Mouse (Mus musculus) forebrain, embryonic 16.5 days (tissue): ENCODE results near the gene Fat3. TPM values are rescaled to one million over a fixed set of nuclear protein-coding genes. Genes with fewer than 3 reads are reported as not detected.

Experiments
- ATAC-seq: fragments of 200-750 bp; cut with Nextera tagmentation; 2 replicates; pipeline ENCODE4 v1.8.0; 2017; ENCODE audit warnings: mild to moderate bottlenecking, moderate library complexity
- H3K27ac ChIP-seq: fragments of 300-500 bp; sonication (generic); 2 replicates; pipeline ENCODE4 v1.5.1; 2014; ENCODE audit warnings: low read length, control low read depth
- H3K27me3 ChIP-seq: fragments of 300-500 bp; sonication (generic); replicated peaks from 2 replicates; pipeline ENCODE4 v1.6.1; 2014; ENCODE audit warnings: low read length; ENCODE audit not compliant: control insufficient read depth, insufficient read depth
- H3K36me3 ChIP-seq: fragments of 300-500 bp; sonication (generic); 2 replicates; pipeline ENCODE4 v1.6.1; 2014; ENCODE audit not compliant: control insufficient read depth, insufficient read depth
- H3K4me1 ChIP-seq: fragments of 300-500 bp; sonication (generic); replicated peaks from 2 replicates; pipeline ENCODE4 v1.6.1; 2014; ENCODE audit warnings: low read length; ENCODE audit not compliant: control insufficient read depth, insufficient read depth
- H3K4me2 ChIP-seq: fragments of 300-500 bp; sonication (generic); 2 replicates; pipeline ENCODE4 v1.6.1; 2014; ENCODE audit warnings: mild to moderate bottlenecking, low read length, control low read depth
- H3K4me3 ChIP-seq: fragments of 300-500 bp; sonication (generic); replicated peaks from 2 replicates; pipeline ENCODE4 v1.5.1; 2014; ENCODE audit warnings: mild to moderate bottlenecking, low read length, control low read depth
- H3K9ac ChIP-seq: fragments of 300-500 bp; sonication (generic); replicated peaks from 2 replicates; pipeline ENCODE4 v1.6.1; 2014; ENCODE audit warnings: low read depth, low read length, control low read depth
- H3K9me3 ChIP-seq: fragments of 300-500 bp; sonication (generic); 2 replicates; pipeline ENCODE4 v1.6.1; 2016; ENCODE audit warnings: low read length; ENCODE audit not compliant: control insufficient read depth
- WGBS: fragments of 180-500 bp; shearing (Covaris S2); extraction: QIAGEN DNeasy Blood & Tissue Kit; methylation state at CpG from one replicate; pipeline ENCODE4 v1.1.7; 2014; 5-methylcytosine and 5-hydroxymethylcytosine counted together
- polyA plus RNA-seq: library from polyadenylated mRNA; unstranded; fragments of >200 nt; fragmentation: Nextera tagmentation; extraction: Ambion mirVana; gene quantifications from 2 replicates; pipeline ENCODE4 v1.2.1, GENCODE M21; 2015

Gene Fat3
- polyA plus RNA-seq, 1 experiment from 2014 or later: 12.8 TPM

GRCm38 (mm10) chr9:16153580-16153930 is 347.5 kb downstream of the Fat3 start:
- Histone ChIP-seq H3K27ac (no peak overlapping the region), H3K36me3 (no peaks in the 10 kb centered on the region), H3K9ac (no peak overlapping the region), H3K4me1 (no peaks in the 10 kb centered on the region), H3K4me2 (no peak overlapping the region), H3K4me3 (no peak overlapping the region), H3K9me3 (no peaks in the 10 kb centered on the region), H3K27me3 (no peaks in the 10 kb centered on the region)
- no peak for ATAC-seq
- 60% methylated on average over 3 of the region's 3 CpGs for WGBS

GRCm38 (mm10) chr9:16152756-16153579 is 348.1 kb downstream of the Fat3 start:
- no peaks in the 10 kb centered on the region for H3K36me3 ChIP-seq
- ATAC-seq: no peak
- no peak overlapping the region for H3K27ac ChIP-seq
- H3K4me1 ChIP-seq: no peaks in the 10 kb centered on the region
- WGBS: 58% methylated on average over 4 of the region's 4 CpGs
- no peaks in the 10 kb centered on the region for H3K9me3 ChIP-seq
- no peak overlapping the region for H3K4me2 ChIP-seq
- H3K4me3 ChIP-seq: no peak overlapping the region
- H3K27me3 ChIP-seq: no peaks in the 10 kb centered on the region
- no peak overlapping the region for H3K9ac ChIP-seq

GRCm38 (mm10) chr9:16150046-16150445 is 351.0 kb downstream of the Fat3 start:
- Histone ChIP-seq H3K27ac (no peak overlapping the region), H3K27me3 (no peaks in the 10 kb centered on the region), H3K9ac (no peak overlapping the region), H3K4me2 (no peak overlapping the region), H3K36me3 (no peaks in the 10 kb centered on the region), H3K4me3 (no peak overlapping the region), H3K4me1 (no peaks in the 10 kb centered on the region), H3K9me3 (no peaks in the 10 kb centered on the region)
- no peak for ATAC-seq

DNA sequence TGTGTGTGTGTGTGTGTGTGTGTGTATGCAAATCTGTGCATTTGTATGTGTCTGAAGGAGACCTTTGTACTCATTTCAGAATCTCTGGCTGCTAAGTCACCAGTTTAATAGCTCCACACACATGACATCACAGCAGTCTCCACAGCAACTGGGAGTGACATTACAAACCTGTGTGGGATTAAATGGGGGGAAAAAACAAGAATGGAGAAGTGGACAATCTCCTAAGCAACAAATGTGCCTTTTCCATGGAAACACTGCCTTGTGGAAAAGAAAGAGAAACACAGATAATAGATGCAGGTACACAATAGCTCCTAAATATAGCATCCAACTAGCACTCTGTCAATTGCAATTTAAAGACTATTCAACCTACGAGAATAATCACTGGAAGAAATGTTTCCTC is 353.4 kb downstream of the Fat3 start:
- Histone ChIP-seq H3K9ac (no peak overlapping the region), H3K9me3 (no peaks in the 10 kb centered on the region), H3K4me2 (no peak overlapping the region), H3K27ac (no peak overlapping the region), H3K36me3 (no peaks in the 10 kb centered on the region), H3K27me3 (no peaks in the 10 kb centered on the region), H3K4me1 (no peaks in the 10 kb centered on the region), H3K4me3 (no peak overlapping the region)
- peak; percentile 67 for ATAC-seq
- WGBS: 10% methylated on average over 1 of the region's 1 CpGs

- no peaks in the 10 kb centered on the region for H3K4me1 ChIP-seq
- H3K27ac ChIP-seq: no peak overlapping the region
- no peaks in the 10 kb centered on the region for H3K27me3 ChIP-seq
- 49% methylated on average over 3 of the region's 3 CpGs for WGBS
- no peak overlapping the region for H3K9ac ChIP-seq
- H3K9me3 ChIP-seq: no peaks in the 10 kb centered on the region
- H3K4me3 ChIP-seq: no peak overlapping the region
- no peak overlapping the region for H3K4me2 ChIP-seq
- no peaks in the 10 kb centered on the region for H3K36me3 ChIP-seq
- ATAC-seq: peak; percentile 63; the same call in 1 of the 2 replicates
Observed at GRCm38 (mm10) chr9:16144684-16145083, 356.4 kb downstream of the Fat3 start.

DNA sequence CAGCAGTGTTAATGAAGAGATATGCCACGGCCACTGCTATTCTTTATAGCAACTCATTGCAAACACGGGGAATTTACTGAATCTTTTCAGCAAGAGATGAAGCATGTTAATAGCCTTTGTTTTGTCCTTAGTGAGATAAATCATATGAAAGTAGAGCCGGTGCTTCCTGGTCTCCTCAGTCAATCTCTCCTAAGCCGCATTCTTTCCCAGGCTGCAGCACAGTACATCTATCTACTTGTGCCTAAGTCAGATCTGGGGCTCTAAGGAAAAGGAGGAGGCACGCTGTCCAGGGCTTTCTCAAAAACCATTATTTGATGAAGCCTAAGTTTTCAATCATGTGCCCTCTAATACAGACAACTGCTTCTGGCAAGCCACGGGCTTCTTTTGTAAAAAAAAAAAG is 361.8 kb downstream of the Fat3 start:
- Histone ChIP-seq H3K4me3 (no peak overlapping the region), H3K4me1 (no peaks in the 10 kb centered on the region), H3K36me3 (no peaks in the 10 kb centered on the region), H3K27me3 (no peaks in the 10 kb centered on the region), H3K4me2 (no peak overlapping the region), H3K9me3 (no peaks in the 10 kb centered on the region), H3K27ac (no peak overlapping the region), H3K9ac (no peak overlapping the region)
- WGBS: 49% methylated on average over 6 of the region's 6 CpGs
- no peak for ATAC-seq

DNA sequence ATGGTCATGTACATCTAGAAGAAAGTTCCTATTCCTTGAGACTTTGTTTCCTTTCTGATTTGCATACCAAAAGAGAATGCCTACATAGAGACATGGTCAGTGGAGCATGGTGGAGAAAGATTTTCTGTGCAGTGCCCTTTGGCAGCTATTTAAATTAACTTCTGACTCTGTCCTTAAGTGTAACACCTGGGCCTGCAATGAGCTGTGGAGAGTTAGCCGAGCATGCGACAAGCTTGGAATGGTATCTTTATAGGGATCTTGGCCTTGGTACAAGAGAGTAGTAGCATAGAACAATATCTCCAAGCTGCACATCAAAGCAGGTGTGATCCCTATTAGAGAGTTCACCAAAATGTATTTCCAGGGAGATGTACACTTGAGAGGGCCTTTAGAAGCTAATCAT is 368.0 kb downstream of the Fat3 start:
- H3K4me3 ChIP-seq: no peak overlapping the region
- WGBS: 76% methylated on average over 2 of the region's 2 CpGs
- no peak; the same call in 1 of the 2 replicates for ATAC-seq
- H3K4me1 ChIP-seq: peaks cover 6% of the 10 kb centered on the region; the same call in 1 of the 2 replicates
- H3K27ac ChIP-seq: no peak overlapping the region
- no peak overlapping the region for H3K4me2 ChIP-seq
- H3K27me3 ChIP-seq: no peaks in the 10 kb centered on the region
- no peak overlapping the region for H3K9ac ChIP-seq
- no peaks in the 10 kb centered on the region for H3K9me3 ChIP-seq
- no peaks in the 10 kb centered on the region for H3K36me3 ChIP-seq

DNA sequence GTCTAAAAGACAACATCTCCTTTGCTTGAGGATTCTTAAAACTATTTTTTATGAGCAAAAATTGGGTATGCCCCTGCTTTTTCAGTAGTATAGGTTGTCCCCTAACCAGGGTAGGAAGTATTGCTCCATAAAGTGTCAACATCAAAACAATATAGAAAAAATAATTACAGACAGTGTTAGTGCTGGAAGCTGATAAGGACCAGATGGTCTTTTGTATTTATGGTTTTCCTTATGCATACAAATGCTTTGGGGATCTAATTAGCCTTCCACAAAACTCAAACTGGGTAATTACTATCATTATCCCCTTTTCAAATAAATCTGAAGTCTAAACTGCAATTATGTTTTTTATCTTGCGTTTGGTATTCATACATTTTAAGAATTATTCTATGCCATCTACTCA is 368.5 kb downstream of the Fat3 start:
- Histone ChIP-seq H3K9me3 (no peaks in the 10 kb centered on the region), H3K36me3 (no peaks in the 10 kb centered on the region), H3K4me3 (no peak overlapping the region), H3K4me1 (peaks cover 6% of the 10 kb centered on the region; the same call in 1 of the 2 replicates), H3K27me3 (no peaks in the 10 kb centered on the region), H3K9ac (no peak overlapping the region), H3K27ac (no peak overlapping the region), H3K4me2 (no peak overlapping the region)
- WGBS: 37% methylated on average over 1 of the region's 1 CpGs
- peak; percentile 74 for ATAC-seq

GRCm38 (mm10) chr9:16121756-16122155 is 379.3 kb downstream of the Fat3 start:
- WGBS: 79% methylated on average over 5 of the region's 5 CpGs

More at GRCm38 (mm10) chr9:16121756-16122155, 379.3 kb downstream of the Fat3 start:
- H3K4me2 ChIP-seq: no peak overlapping the region
- ATAC-seq: no peak
- H3K27me3 ChIP-seq: no peaks in the 10 kb centered on the region
- no peak overlapping the region for H3K9ac ChIP-seq
- H3K36me3 ChIP-seq: no peaks in the 10 kb centered on the region
- no peak overlapping the region for H3K27ac ChIP-seq
- no peaks in the 10 kb centered on the region for H3K4me1 ChIP-seq
- H3K9me3 ChIP-seq: no peaks in the 10 kb centered on the region
- no peak overlapping the region for H3K4me3 ChIP-seq
